Mouse (Mus musculus): ENCODE measurements around the gene Dchs2.

The Dchs2 gene

GRCm38 (mm10) chr3:83148055-83148447 is 20.3 kb downstream of the Dchs2 start:
- intact Hi-C loops (cut with DNase I) = no loop called here

- intact Hi-C loops (cut with DNase I) = no loop called here
These were observed 20.8 kb downstream of the Dchs2 start for GRCm38 (mm10) chr3:83148508-83148907.

- intact Hi-C loops (cut with DNase I) = no loop called here
These were observed 27.9 kb downstream of the Dchs2 start for GRCm38 (mm10) chr3:83155600-83155999.

GRCm38 (mm10) chr3:83156165-83156564 is 28.4 kb downstream of the Dchs2 start:
- intact Hi-C loops (cut with DNase I) = no loop called here

- intact Hi-C loops (cut with DNase I) = no loop called here
These were observed 33.9 kb downstream of the Dchs2 start for GRCm38 (mm10) chr3:83161542-83162231.

- intact Hi-C loops (cut with DNase I) = no loop called here
These were observed 35.9 kb downstream of the Dchs2 start for GRCm38 (mm10) chr3:83163676-83164075.

GRCm38 (mm10) chr3:83185527-83185926 is 57.8 kb downstream of the Dchs2 start:
- intact Hi-C loops (cut with DNase I) = no loop called here

- intact Hi-C loops (cut with DNase I) = no loop called here
These were observed 63.5 kb downstream of the Dchs2 start for GRCm38 (mm10) chr3:83191271-83191670.

- intact Hi-C loops (cut with DNase I) = no loop called here
These were observed 64.7 kb downstream of the Dchs2 start for GRCm38 (mm10) chr3:83192401-83192800.

- intact Hi-C loops (cut with DNase I) = no loop called here
These were observed 67.2 kb downstream of the Dchs2 start for GRCm38 (mm10) chr3:83194911-83195310.

GRCm38 (mm10) chr3:83201286-83201980 is 73.7 kb downstream of the Dchs2 start:
- intact Hi-C loops (cut with DNase I) = no loop called here

- intact Hi-C loops (cut with DNase I) = no loop called here
These were observed 77.4 kb downstream of the Dchs2 start for GRCm38 (mm10) chr3:83205073-83205668.

GRCm38 (mm10) chr3:83209646-83210045 is 81.9 kb downstream of the Dchs2 start:
- intact Hi-C loops (cut with DNase I) = no loop called here

GRCm38 (mm10) chr3:83210210-83210609 is 82.5 kb downstream of the Dchs2 start:
- intact Hi-C loops (cut with DNase I) = no loop called here

GRCm38 (mm10) chr3:83211939-83212338 is 84.2 kb downstream of the Dchs2 start:
- intact Hi-C loops (cut with DNase I) = no loop called here

- intact Hi-C loops (cut with DNase I) = no loop called here
These were observed 84.8 kb downstream of the Dchs2 start for GRCm38 (mm10) chr3:83212578-83212977.

- intact Hi-C loops (cut with DNase I) = no loop called here
These were observed 90.3 kb downstream of the Dchs2 start for GRCm38 (mm10) chr3:83218059-83218458.

- intact Hi-C loops (cut with DNase I) = loop anchor here (5.0 kb wide), 1 partner anchor 218 kb away; no protein-coding TSS in a partner anchor
These were observed 92.4 kb downstream of the Dchs2 start for GRCm38 (mm10) chr3:83220101-83220500.

- intact Hi-C loops (cut with DNase I) = loop anchor here (1.0 to 5.0 kb wide), 2 partner anchors 112 to 220 kb away; no protein-coding TSS in a partner anchor
These were observed 94.4 kb downstream of the Dchs2 start for GRCm38 (mm10) chr3:83222125-83222524.

GRCm38 (mm10) chr3:83228383-83228782 is 100.6 kb downstream of the Dchs2 start:
- intact Hi-C loops (cut with DNase I) = no loop called here

GRCm38 (mm10) chr3:83230326-83230725 is 102.6 kb downstream of the Dchs2 start:
- intact Hi-C loops (cut with DNase I) = no loop called here

GRCm38 (mm10) chr3:83234457-83234856 is 106.7 kb downstream of the Dchs2 start:
- intact Hi-C loops (cut with DNase I) = no loop called here
